Mouse (Mus musculus) heart, adult 2 months (tissue): Measurements from ENCODE around the gene Nr2e1. TPM values are rescaled to one million over a fixed set of nuclear protein-coding genes. Genes with fewer than 3 reads are reported as not detected.

Experiments
- DNase-seq, 2 experiments: peaks; one replicate each; pipeline ENCODE4 v3.0.0; 2021
- H3K27ac ChIP-seq: fragments of 200-600 bp; 2 replicates; pipeline ENCODE4 v1.8.1; 2022
- H3K27me3 ChIP-seq: fragments of 200-500 bp; 2 replicates; pipeline ENCODE4 v1.6.1; 2012; ENCODE audit warnings: mild to moderate bottlenecking, low read length, inconsistent platforms, mixed read lengths; ENCODE audit not compliant: control insufficient read depth, insufficient read depth
- H3K36me3 ChIP-seq: fragments of 200-500 bp; 2 replicates; pipeline ENCODE4 v1.6.1; 2012; ENCODE audit warnings: low read length, inconsistent platforms; ENCODE audit not compliant: control insufficient read depth, insufficient read depth
- H3K4me1 ChIP-seq: fragments of 200-500 bp; 2 replicates; pipeline ENCODE4 v1.6.1; 2011; ENCODE audit warnings: low read length; ENCODE audit not compliant: control insufficient read depth, insufficient read depth
- H3K4me3 ChIP-seq: fragments of 200-600 bp; 2 replicates; pipeline ENCODE4 v1.8.1; 2022
- H3K79me2 ChIP-seq: fragments of 200-500 bp; replicated peaks from 2 replicates; pipeline ENCODE4 v1.6.1; 2012; ENCODE audit warnings: mild to moderate bottlenecking, inconsistent platforms, low read length, moderate library complexity, mixed read lengths; ENCODE audit not compliant: control insufficient read depth, insufficient read depth
- H3K9ac ChIP-seq: fragments of 200-500 bp; 2 replicates; pipeline ENCODE4 v1.6.1; 2012; ENCODE audit warnings: low read depth, mild to moderate bottlenecking, control low read depth, inconsistent platforms, low read length, mixed read lengths
- CTCF ChIP-seq: fragments of 200-600 bp; IDR thresholded peaks from 2 replicates; pipeline ENCODE4 v1.8.1; 2022; ENCODE audit warnings: antibody characterized with exemption, mild to moderate bottlenecking, moderate library complexity
- EP300 ChIP-seq: fragments of 200-500 bp; IDR thresholded peaks from 2 replicates; pipeline ENCODE4 v1.6.1; 2011; ENCODE audit warnings: low read depth, low read length, control low read depth; ENCODE audit not compliant: insufficient read depth
- POLR2A ChIP-seq: fragments of 200-500 bp; IDR thresholded peaks from 2 replicates; pipeline ENCODE4 v1.6.1; 2011; ENCODE audit warnings: mild to moderate bottlenecking, low read depth, low read length, control low read depth; ENCODE audit not compliant: insufficient read depth
- WGBS: fragments of 180-500 bp; shearing (Covaris S2); methylation state at CpG from one replicate; pipeline ENCODE4 v1.1.7; 2018; 5-methylcytosine and 5-hydroxymethylcytosine counted together
- intact Hi-C: fragments of 180-260 bp; cut with DNase I; formaldehyde crosslinking; loops from one replicate; pipeline ENCODE4 v1.15.1; 2025
- long read RNA-seq: library from polyadenylated mRNA; stranded (forward); transcript quantifications from one replicate; pipeline ENCODE4 v2.0.0, GENCODE M21; 2021
- polyA plus RNA-seq: library from polyadenylated mRNA; depleted of rRNA; stranded (reverse); fragments of >200 nt; gene quantifications from 2 replicates; pipeline ENCODE4 v1.2.3, GENCODE M21; 2012; rRNA removed
- total RNA-seq, 2 experiments: library from RNA; stranded (reverse); gene quantifications; 2 replicates each; pipeline ENCODE4 v1.2.3; 2021

The Nr2e1 gene
- total RNA-seq: not detected
- polyA plus RNA-seq: not detected in 2 replicates
- long read RNA-seq: 0 reads

DNA sequence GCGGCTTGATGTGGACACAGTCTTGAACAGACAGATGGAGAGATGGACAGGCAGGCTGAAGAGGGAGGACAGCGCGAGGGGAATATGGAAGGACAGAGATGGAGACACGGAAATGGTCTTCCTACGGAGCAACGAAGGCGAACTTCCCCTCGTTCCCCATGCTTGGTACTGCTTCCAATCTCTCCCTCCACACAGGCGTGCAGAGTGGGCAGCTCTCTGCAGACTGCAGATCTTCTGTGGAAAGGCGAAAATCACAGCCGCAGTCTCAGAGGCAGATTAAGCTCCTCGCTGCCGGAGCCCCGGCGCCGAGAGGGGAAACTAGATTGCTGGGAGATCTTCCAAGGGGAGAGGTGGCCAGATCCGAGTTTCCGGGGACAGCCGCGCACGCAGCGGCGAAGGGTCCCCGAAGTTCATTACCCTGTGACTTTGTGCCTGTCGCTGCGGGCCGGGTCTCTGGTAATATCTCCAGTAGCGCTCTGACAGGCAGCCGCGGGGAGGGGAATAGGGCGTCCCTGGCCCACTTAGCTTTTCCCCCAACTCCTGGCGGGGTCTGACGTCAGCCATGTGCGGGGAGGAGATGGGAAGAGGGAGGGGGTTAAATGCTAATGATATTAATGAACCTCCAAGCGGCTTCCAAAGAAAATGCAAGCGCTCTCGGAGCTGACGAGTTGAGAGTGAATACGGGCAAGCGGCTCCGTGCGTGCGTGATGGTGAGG lies at the start of gene Nr2e1, which contains the start of gene Ostm1:
TSS of gene Nr2e1 (minus strand) at position 476 of the 716 bp plus-strand sequence.
TSS of gene Ostm1 (plus strand) at position 666 of the 716 bp plus-strand sequence.
- Histone ChIP-seq H3K36me3 (no peaks in the 10 kb centered on the region), H3K4me3 (peak within 1 kb of the TSS; percentile 22), H3K4me1 (peaks cover 2% of the 10 kb centered on the region; the same call in 1 of the 2 replicates), H3K27me3 (peaks cover 58% of the 10 kb centered on the region), H3K9ac (no peak within 1 kb of the TSS), H3K27ac (no peak within 1 kb of the TSS), H3K79me2 (no peaks in the 10 kb centered on the region)
- TF ChIP-seq POLR2A: no peak
- no peak for TF ChIP-seq EP300
- TF ChIP-seq CTCF: no peak
- WGBS: 2% methylated on average over 43 of the region's 43 CpGs
- intact Hi-C loops: loop anchor here (5.0 kb wide), 1 partner anchor 49 kb away; no protein-coding TSS in a partner anchor
- DNase-seq: peak; percentile 27 to 50

DNA sequence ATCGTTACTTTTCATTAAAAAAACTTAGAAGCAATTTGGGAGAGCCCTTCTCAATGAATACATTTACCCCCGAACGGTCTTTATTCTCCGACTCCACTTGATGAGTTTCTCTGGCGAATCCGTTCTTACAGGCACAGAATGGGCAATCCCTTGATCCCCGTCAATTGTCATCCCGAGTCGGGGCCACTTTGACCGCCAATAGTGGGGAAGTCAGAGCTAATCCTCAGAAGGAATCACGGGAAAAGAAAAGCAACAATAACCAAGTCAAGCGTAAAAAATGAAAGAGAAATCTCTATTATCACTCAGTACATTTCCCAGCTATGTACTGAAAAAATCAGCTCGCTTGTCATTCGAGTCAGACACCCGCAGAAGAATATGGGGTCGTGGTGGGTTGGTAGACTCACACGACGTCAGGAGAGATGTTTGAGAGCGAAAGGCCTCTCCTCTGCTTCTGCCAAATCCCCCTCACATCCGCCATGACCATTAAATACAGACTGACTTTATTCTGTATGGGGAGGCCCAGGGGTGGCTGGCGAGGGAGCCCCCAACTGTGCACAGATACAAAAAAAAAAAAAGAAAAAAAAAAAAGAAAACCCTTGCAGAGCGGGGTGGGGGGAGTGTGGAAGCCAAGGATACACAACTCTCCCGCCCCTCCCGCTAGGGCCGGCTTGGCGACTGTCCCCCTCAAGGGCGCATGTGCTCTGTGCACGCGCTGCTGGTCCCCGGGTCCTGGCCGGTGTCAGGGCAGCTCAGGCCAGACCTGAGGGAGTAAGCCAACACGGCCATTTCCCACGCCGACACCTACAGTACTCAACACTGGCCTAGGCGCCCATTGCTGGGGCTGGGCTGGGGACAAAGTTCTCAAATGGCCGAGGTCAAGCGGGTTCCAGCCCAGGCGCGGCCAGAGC lies 49.3 kb upstream of the Nr2e1 start:
- peaks cover 5% of the 10 kb centered on the region; the same call in 1 of the 2 replicates for H3K4me1 ChIP-seq
- no peaks in the 10 kb centered on the region for H3K36me3 ChIP-seq
- H3K27me3 ChIP-seq: peaks cover 38% of the 10 kb centered on the region
- intact Hi-C loops: loop anchor here (2.0 to 5.0 kb wide), 2 partner anchors 42 to 50 kb away; partner anchors contain the start of genes Nr2e1 and Ostm1
- 0 out of 2 replicates have a peak overlapping the region, but pooled peaks have one; percentile 6 for H3K9ac ChIP-seq
- WGBS: 2% methylated on average over 39 of the region's 39 CpGs
- H3K4me3 ChIP-seq: peak overlapping the region; percentile 42
- no peak for TF ChIP-seq EP300
- no peak for TF ChIP-seq POLR2A
- no peak for TF ChIP-seq CTCF
- H3K27ac ChIP-seq: no peak overlapping the region
- peak in 1 of 2 experiments; percentile 37 for DNase-seq
- H3K79me2 ChIP-seq: no peaks in the 10 kb centered on the region

DNA sequence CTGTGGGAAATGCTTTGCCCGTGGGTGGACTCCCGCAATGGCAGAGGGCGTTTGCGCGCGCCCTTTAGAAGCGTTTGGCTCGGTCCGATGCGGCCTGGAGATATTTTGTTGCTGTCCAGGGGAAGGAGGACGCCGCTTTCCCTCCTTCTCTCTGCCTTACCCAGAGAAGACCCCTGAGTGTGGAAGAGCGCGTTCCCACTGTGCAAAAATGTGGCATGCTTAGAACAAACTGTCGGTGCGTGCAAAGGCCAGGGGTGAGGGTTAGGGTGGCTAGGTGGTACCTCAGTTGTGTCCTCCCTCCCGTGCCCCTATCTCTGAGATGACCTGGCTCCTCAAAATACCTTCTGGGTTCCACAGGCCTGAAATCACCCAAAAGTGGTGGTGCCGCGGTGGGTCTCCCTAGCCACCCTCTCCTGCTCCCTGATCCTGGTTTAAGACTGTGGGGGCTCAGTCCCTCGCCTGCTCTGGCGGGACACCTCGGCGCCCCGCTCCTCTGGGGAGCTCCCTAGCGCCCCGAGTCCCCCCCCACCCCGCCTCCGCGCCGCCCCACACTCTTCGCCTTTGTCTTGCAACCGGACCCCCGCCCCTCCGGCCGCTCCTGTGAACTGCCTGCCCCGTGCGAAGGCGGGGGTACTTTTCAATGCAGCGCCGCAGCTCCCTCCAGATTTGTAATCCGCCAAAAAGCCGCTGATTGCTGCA lies 48.5 kb upstream of the Nr2e1 start:
- no peak for TF ChIP-seq POLR2A
- no peak for TF ChIP-seq EP300
- no peak for TF ChIP-seq CTCF
- H3K27ac ChIP-seq: no peak overlapping the region
- peaks cover 36% of the 10 kb centered on the region for H3K27me3 ChIP-seq
- no peak overlapping the region for H3K9ac ChIP-seq
- no peak for DNase-seq
- 4% methylated on average over 40 of the region's 42 CpGs for WGBS
- H3K36me3 ChIP-seq: no peaks in the 10 kb centered on the region
- intact Hi-C loops: loop anchor here (2.0 to 5.0 kb wide), 2 partner anchors 41 to 50 kb away; partner anchors contain the start of genes Nr2e1 and Ostm1
- H3K79me2 ChIP-seq: no peaks in the 10 kb centered on the region
- peak overlapping the region; percentile 5; the same call in 1 of the 2 replicates for H3K4me3 ChIP-seq
- peaks cover 4% of the 10 kb centered on the region; the same call in 1 of the 2 replicates for H3K4me1 ChIP-seq

DNA sequence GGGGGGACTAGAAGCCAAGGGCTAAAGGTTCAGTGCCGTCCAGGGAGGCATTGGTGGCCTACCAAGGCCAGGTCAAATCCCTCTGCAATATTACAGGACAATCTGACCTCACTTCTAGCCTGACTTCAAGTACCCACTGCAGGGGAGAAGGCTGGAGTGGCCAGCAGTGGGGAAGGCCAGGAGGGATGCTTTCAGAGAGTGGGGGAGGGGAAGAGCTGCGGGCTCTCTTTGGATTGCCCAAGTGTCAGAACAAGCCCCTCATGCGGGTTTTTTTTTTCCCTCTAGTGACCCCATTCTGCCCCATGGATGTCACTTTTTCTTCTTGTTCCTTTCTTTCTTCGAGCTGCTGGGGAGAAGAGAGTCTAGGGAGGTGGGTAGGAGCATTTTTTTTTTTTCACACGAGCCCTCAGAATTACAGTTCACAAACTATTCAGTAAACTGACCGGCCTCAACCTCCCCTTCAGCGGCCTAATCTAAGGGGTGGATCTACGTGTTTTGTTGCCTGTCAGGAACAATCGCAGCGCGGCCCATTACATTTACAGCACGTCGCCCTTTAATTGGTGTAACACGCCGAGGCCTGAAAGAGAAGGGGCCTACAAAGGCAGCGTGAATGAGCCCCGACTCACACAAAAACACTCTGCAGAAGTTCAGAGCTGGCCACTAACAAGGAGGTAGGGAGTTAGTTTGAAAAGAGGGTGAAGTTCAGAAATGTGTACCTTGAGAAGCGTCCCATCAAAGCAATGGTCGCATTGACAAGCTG lies 47.3 kb upstream of the Nr2e1 start:
- Histone ChIP-seq H3K9ac (no peak overlapping the region), H3K27ac (no peak overlapping the region), H3K27me3 (peaks cover 32% of the 10 kb centered on the region), H3K4me1 (0 out of 2 replicates have a peak, but pooled peaks cover 2% of the 10 kb centered on the region), H3K4me3 (no peak overlapping the region), H3K79me2 (no peaks in the 10 kb centered on the region), H3K36me3 (no peaks in the 10 kb centered on the region)
- TF ChIP-seq EP300 (no peak), CTCF (no peak), POLR2A (no peak)
- no peak for DNase-seq
- intact Hi-C loops: loop anchor here (5.0 kb wide), 1 partner anchor 48 kb away; the partner anchor contains the start of genes Nr2e1 and Ostm1
- 21% methylated on average over 19 of the region's 19 CpGs for WGBS
